Mouse (Mus musculus) embryonic fibroblast, embryonic 13.5 days (primary cell): ENCODE results near the gene Myh14.

Experiments used
- CTCF ChIP-seq: IDR thresholded peaks from 2 replicates; pipeline ENCODE4 v1.5.1; 2011; ENCODE audit warnings: mild to moderate bottlenecking, control low read depth, low read length, moderate library complexity, borderline replicate concordance; ENCODE audit not compliant: insufficient read depth
- POLR2A ChIP-seq: IDR thresholded peaks from 2 replicates; pipeline ENCODE4 v1.6.1; 2011; ENCODE audit warnings: low read depth, mild to moderate bottlenecking, control low read depth, low read length, moderate library complexity

GRCm38 (mm10) chr7:44630437-44630836 lies 40.2 kb downstream of the Myh14 start:
- TF ChIP-seq CTCF, result no peak
- no peak for TF ChIP-seq POLR2A
